Mouse (Mus musculus) thymus, adult 2 months (tissue): ENCODE measurements around the gene Gm47283.
"Not testable (repeated sequence)": the region's sequence is repeated elsewhere in the genome, so short reads cannot be mapped to it uniquely, and the experiment has no call there.

Experiments used
- CTCF ChIP-seq: fragments of 200-500 bp; IDR thresholded peaks from 2 replicates; pipeline ENCODE4 v1.5.1; 2012; ENCODE audit warnings: mild to moderate bottlenecking, control low read depth, low read length, moderate library complexity, borderline replicate concordance; ENCODE audit not compliant: control insufficient read depth, poor library complexity, insufficient read depth; ENCODE audit errors: extremely low read depth
- POLR2A ChIP-seq: fragments of 200-500 bp; IDR thresholded peaks from 2 replicates; pipeline ENCODE4 v1.6.1; 2012; ENCODE audit warnings: mild to moderate bottlenecking, low read length, control low read depth, moderate library complexity; ENCODE audit not compliant: control insufficient read depth, poor library complexity, insufficient read depth; ENCODE audit errors: extremely low read depth

GRCm38 (mm10) chrY:90784438-90784837 is at the start of gene Gm47283:
- not testable (repeated sequence) for TF ChIP-seq CTCF, POLR2A
